In genomic region chr12:112873452-112874190, GRCm38 (mm10) we compare ENCODE assay signal across 9 mouse cellular contexts. TPM values are rescaled to one million over a fixed set of nuclear protein-coding genes. Genes with fewer than 3 reads are reported as not detected.
DNase-seq lines count a peak whose midpoint lies in the region; ATAC-seq and TF ChIP-seq lines count a peak whose summit lies in the region.
"Had no signal": no experiment of that assay in that cellular context is flagged by ENCODE, and none has a peak within 500 bp of the region (broad histone marks: within the 10 kb centered on the region; RNA-seq: fewer than 3 reads in every experiment).

No protein-coding gene starts in this region.

- peaks cover 58% of the 10 kb centered on the region for H3K27me3 ChIP-seq in forebrain, embryonic 15.5 days
- peaks cover 48% of the 10 kb centered on the region for H3K27me3 ChIP-seq in limb, embryonic 14.5 days (ENCODE audit: control insufficient read depth, insufficient read depth, low read length)

- H3K4me1 ChIP-seq in bone marrow, adult 2 months (ENCODE audit: control insufficient read depth, insufficient read depth, low read length): peaks cover 6% of the 10 kb centered on the region
- H3K4me1 ChIP-seq in forebrain, embryonic 15.5 days: peaks cover 30% of the 10 kb centered on the region
- peaks cover 20% of the 10 kb centered on the region for H3K4me1 ChIP-seq in limb, embryonic 14.5 days (ENCODE audit: control insufficient read depth, insufficient read depth, low read length)

- peak; percentile 65 for DNase-seq in layer of hippocampus, adult 11-12 months (ENCODE audit: low spot score)
- no peak for DNase-seq in layer of hippocampus, adult 9-11 months
- peak; percentile 90 for DNase-seq in induced T-regulatory cell, adult 2 months (ENCODE audit: low read depth)
- DNase-seq in limb, embryonic 14.5 days (ENCODE audit: low spot score): peak; percentile 77
- DNase-seq in testis, postnatal 10 days (ENCODE audit: low spot score): peak; percentile 79

- peak overlapping the region; percentile 28; the same call in 1 of the 2 replicates for H3K4me2 ChIP-seq in forebrain, embryonic 15.5 days (replicated peaks)
- H3K4me2 ChIP-seq in limb, embryonic 14.5 days (replicated peaks; ENCODE audit: low read depth, low read length, severe bottlenecking): peak overlapping the region; percentile 45

- H3K27ac ChIP-seq in bone marrow, adult 2 months (ENCODE audit: control insufficient read depth, insufficient read depth, low read depth, low read length, poor library complexity): no peak overlapping the region
- no peak overlapping the region for H3K27ac ChIP-seq in forebrain, embryonic 15.5 days (replicated peaks)
- no peak overlapping the region for H3K27ac ChIP-seq in limb, embryonic 14.5 days (replicated peaks; ENCODE audit: low read depth, low read length)

- H3K9ac ChIP-seq in forebrain, embryonic 15.5 days (replicated peaks): no peak overlapping the region
- H3K9ac ChIP-seq in limb, embryonic 14.5 days (ENCODE audit: low read depth, low read length, severe bottlenecking): no peak overlapping the region

- ATAC-seq in forebrain, embryonic 15.5 days (replicated peaks): no peak
- ATAC-seq in limb, embryonic 14.5 days (ENCODE audit: low FRiP score, low read depth): peak; percentile 14; the same call in 1 of the 2 replicates
- peak; percentile 60 for ATAC-seq in monocyte, adult 5-6 weeks (replicated peaks; ENCODE audit: insufficient number of reproducible peaks, low FRiP score, low TSS enrichment, poor library complexity, severe bottlenecking)

- no peak for TF ChIP-seq POLR2A in bone marrow, adult 2 months (IDR thresholded peaks at IDR 0.05; ENCODE audit: borderline replicate concordance, control insufficient read depth, low read depth, low read length)
- no peak for TF ChIP-seq POLR2A in limb, embryonic 14.5 days (IDR thresholded peaks at IDR 0.05; ENCODE audit: borderline replicate concordance, extremely low read depth, insufficient read depth, insufficient read length)

- WGBS in bone marrow, adult 2 months: 22% methylated on average over 18 of the region's 18 CpGs
- 22% methylated on average over 18 of the region's 18 CpGs for WGBS in forebrain, embryonic 15.5 days
- 20% methylated on average over 18 of the region's 18 CpGs for WGBS in limb, embryonic 14.5 days

- no peak overlapping the region for H3K4me3 ChIP-seq in bone marrow, adult 2 months (replicated peaks; ENCODE audit: control insufficient read depth, low read depth, low read length)
- H3K4me3 ChIP-seq in forebrain, embryonic 15.5 days: no peak overlapping the region
- peak overlapping the region; percentile 23 for H3K4me3 ChIP-seq in limb, embryonic 14.5 days (replicated peaks; ENCODE audit: low read length)
- H3K4me3 ChIP-seq: erythroblast, embryonic 14.5 days had no signal

- peak; percentile 93 for TF ChIP-seq CTCF in bone marrow, adult 2 months (IDR thresholded peaks at IDR 0.05; ENCODE audit: control insufficient read depth, insufficient read depth, low read length)

- H3K36me3 ChIP-seq in forebrain, embryonic 15.5 days: no peaks in the 10 kb centered on the region
- no peaks in the 10 kb centered on the region for H3K36me3 ChIP-seq in limb, embryonic 14.5 days (ENCODE audit: control insufficient read depth, insufficient read depth, low read length)

- no peaks in the 10 kb centered on the region for H3K9me3 ChIP-seq in forebrain, embryonic 15.5 days
- H3K9me3 ChIP-seq in limb, embryonic 14.5 days (ENCODE audit: control insufficient read depth, low read length): no peaks in the 10 kb centered on the region

RNA-seq across cellular contexts. Expression of gene Gpr132, which starts 5.6 kb away (rescaled TPM):
- 6.1 and 15.8 TPM in 2 replicates for polyA plus RNA-seq in bone marrow, adult 2 months (2011; ENCODE audit: insufficient read depth, insufficient read length, low replicate concordance, missing spikeins)
- not detected in 2 replicates for polyA plus RNA-seq in forebrain, embryonic 15.5 days (2015; fragmentation: Nextera tagmentation; extraction: Ambion mirVana)
- polyA plus RNA-seq in limb, embryonic 14.5 days (2012; rRNA removed): 0.50 and 0.63 TPM in 2 replicates
- polyA plus RNA-seq in limb, embryonic 14.5 days (2014; fragmentation: Nextera tagmentation; extraction: Ambion mirVana): 0.29 and 0.36 TPM in 2 replicates
- total RNA-seq in monocyte, adult 5-6 weeks (2017): 61.4 to 99.5 TPM (median 74.8 TPM) in 3 replicates

RNA-seq across cellular contexts. Expression of gene Cdca4, which starts 44.4 kb away (rescaled TPM):
- 23.4 and 40.6 TPM in 2 replicates for polyA plus RNA-seq in bone marrow, adult 2 months (2011; ENCODE audit: insufficient read depth, insufficient read length, low replicate concordance, missing spikeins)
- polyA plus RNA-seq in forebrain, embryonic 15.5 days (2015; fragmentation: Nextera tagmentation; extraction: Ambion mirVana): 81.3 and 82.0 TPM in 2 replicates
- polyA plus RNA-seq in limb, embryonic 14.5 days (2012; rRNA removed): 81.0 and 89.9 TPM in 2 replicates
- 113 and 126 TPM in 2 replicates for polyA plus RNA-seq in limb, embryonic 14.5 days (2014; fragmentation: Nextera tagmentation; extraction: Ambion mirVana)
- 15.5 to 32.2 TPM (median 18.8 TPM) in 3 replicates for total RNA-seq in monocyte, adult 5-6 weeks (2017)

RNA-seq across cellular contexts. Expression of gene Jag2, which starts 56.0 kb away (rescaled TPM):
- polyA plus RNA-seq in bone marrow, adult 2 months (2011; ENCODE audit: insufficient read depth, insufficient read length, low replicate concordance, missing spikeins): 0.77 and 6.4 TPM in 2 replicates
- polyA plus RNA-seq in forebrain, embryonic 15.5 days (2015; fragmentation: Nextera tagmentation; extraction: Ambion mirVana): 8.3 and 9.1 TPM in 2 replicates
- polyA plus RNA-seq in limb, embryonic 14.5 days (2012; rRNA removed): 45.8 and 48.4 TPM in 2 replicates
- 12.5 and 14.3 TPM in 2 replicates for polyA plus RNA-seq in limb, embryonic 14.5 days (2014; fragmentation: Nextera tagmentation; extraction: Ambion mirVana)
- 0.11 to 3.6 TPM (median 3.4 TPM) in 3 replicates for total RNA-seq in monocyte, adult 5-6 weeks (2017)
- polyA plus RNA-seq: erythroblast, embryonic 14.5 days had no signal
